Mouse (Mus musculus) kidney, adult 2 months (tissue): ENCODE measurements around the gene Mypn.

Experiments
- CTCF ChIP-seq: fragments of 200-500 bp; conservative IDR thresholded peaks from 2 replicates; pipeline ENCODE4 v1.5.1; 2011; ENCODE audit warnings: low read depth, mild to moderate bottlenecking, control low read depth, low read length, moderate library complexity, mixed read lengths; ENCODE audit not compliant: insufficient read depth, insufficient read length
- POLR2A ChIP-seq: fragments of 200-500 bp; IDR thresholded peaks from one replicate; pipeline ENCODE4 v1.6.1; 2011; ENCODE audit warnings: low read depth, low read length, control low read depth

DNA sequence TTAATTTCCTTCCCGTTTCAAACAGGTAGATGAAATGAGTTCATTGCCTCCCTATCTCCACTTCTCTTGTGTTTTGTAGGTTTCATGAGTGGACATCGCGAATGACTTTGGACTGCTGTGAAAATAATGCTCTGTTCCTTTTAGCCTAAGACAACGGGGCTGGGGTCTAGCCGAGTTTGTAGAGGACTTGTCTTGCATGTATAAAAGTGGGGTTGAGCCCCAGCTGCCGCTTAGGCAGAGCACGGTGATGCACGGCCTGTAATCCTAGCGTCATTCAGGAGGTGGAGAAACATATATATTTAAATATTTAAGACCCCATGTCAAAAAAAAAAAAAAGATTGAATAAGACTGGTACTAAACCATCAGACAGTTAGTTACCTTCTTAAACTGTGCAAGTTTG is 103.1 kb downstream of the Mypn start:
- no peak for TF ChIP-seq CTCF
- no peak for TF ChIP-seq POLR2A
